Comparison of ENCODE assay signal across 12 mouse cellular contexts in genomic region chr4:143259718-143260349, GRCm38 (mm10). TPM values are rescaled to one million over a fixed set of nuclear protein-coding genes. Genes with fewer than 3 reads are reported as not detected.
DNase-seq lines count a peak whose midpoint lies in the region; ATAC-seq and TF ChIP-seq lines count a peak whose summit lies in the region.
"Had no signal": no experiment of that assay in that cellular context is flagged by ENCODE, and none has a peak within 500 bp of the region (broad histone marks: within the 10 kb centered on the region; RNA-seq: fewer than 3 reads in every experiment).

No protein-coding gene starts in this region.

- no peak overlapping the region for H3K4me2 ChIP-seq in intestine, embryonic 14.5 days (ENCODE audit: low read length)
- H3K4me2 ChIP-seq in intestine, postnatal 0 days (replicated peaks; ENCODE audit: low read depth): no peak overlapping the region
- no peak overlapping the region for H3K4me2 ChIP-seq in hindbrain, embryonic 14.5 days (replicated peaks)
- H3K4me2 ChIP-seq in midbrain, embryonic 16.5 days (ENCODE audit: low read length): no peak overlapping the region
- H3K4me2 ChIP-seq: heart, embryonic 15.5 days had no signal

- H3K4me3 ChIP-seq in intestine, embryonic 14.5 days (ENCODE audit: low read depth, low read length): no peak overlapping the region
- no peak overlapping the region for H3K4me3 ChIP-seq in intestine, postnatal 0 days (ENCODE audit: low read depth, low read length)
- H3K4me3 ChIP-seq in hindbrain, embryonic 14.5 days (replicated peaks; ENCODE audit: low read length): no peak overlapping the region
- no peak overlapping the region for H3K4me3 ChIP-seq in midbrain, embryonic 16.5 days (ENCODE audit: low read depth, low read length)
- H3K4me3 ChIP-seq: heart, embryonic 15.5 days; limb, embryonic 15.5 days had no signal

- H3K36me3 ChIP-seq in intestine, embryonic 14.5 days (ENCODE audit: control insufficient read depth, insufficient read depth, low read length): no peaks in the 10 kb centered on the region
- H3K36me3 ChIP-seq in intestine, postnatal 0 days (ENCODE audit: control insufficient read depth, insufficient read depth): no peaks in the 10 kb centered on the region
- H3K36me3 ChIP-seq in hindbrain, embryonic 14.5 days (replicated peaks; ENCODE audit: control insufficient read depth, insufficient read depth): no peaks in the 10 kb centered on the region
- no peaks in the 10 kb centered on the region for H3K36me3 ChIP-seq in midbrain, embryonic 16.5 days (ENCODE audit: control insufficient read depth, insufficient read depth, low read length)
- H3K36me3 ChIP-seq: heart, embryonic 15.5 days; limb, embryonic 15.5 days had no signal

- H3K9ac ChIP-seq in intestine, embryonic 14.5 days (ENCODE audit: low read length): no peak overlapping the region
- H3K9ac ChIP-seq in intestine, postnatal 0 days (ENCODE audit: low read depth, low read length): no peak overlapping the region
- no peak overlapping the region for H3K9ac ChIP-seq in hindbrain, embryonic 14.5 days
- no peak overlapping the region for H3K9ac ChIP-seq in midbrain, embryonic 16.5 days (ENCODE audit: low read depth, low read length)
- H3K9ac ChIP-seq: heart, embryonic 15.5 days; limb, embryonic 15.5 days had no signal

- H3K4me1 ChIP-seq in intestine, embryonic 14.5 days (replicated peaks; ENCODE audit: control insufficient read depth, insufficient read depth, low read length): peaks cover 5% of the 10 kb centered on the region; the same call in 1 of the 2 replicates
- H3K4me1 ChIP-seq in intestine, postnatal 0 days (replicated peaks; ENCODE audit: control insufficient read depth, insufficient read depth, low read length): no peaks in the 10 kb centered on the region
- peaks cover 4% of the 10 kb centered on the region; the same call in 1 of the 2 replicates for H3K4me1 ChIP-seq in hindbrain, embryonic 14.5 days (replicated peaks; ENCODE audit: control insufficient read depth, insufficient read depth, low read length)
- H3K4me1 ChIP-seq in midbrain, embryonic 16.5 days (ENCODE audit: control insufficient read depth, insufficient read depth, low read length): peaks cover 2% of the 10 kb centered on the region; the same call in 1 of the 2 replicates

- no peak for DNase-seq in intestine, embryonic 14.5 days (ENCODE audit: low spot score)
- peak; percentile 49 for DNase-seq in brain, adult 2 months (ENCODE audit: low read depth, low spot score)
- DNase-seq in hindbrain, embryonic 14.5 days (ENCODE audit: low spot score): peak; percentile 46
- no peak for DNase-seq in Muller cell, postnatal 12 days (ENCODE audit: inconsistent ontology term)
- DNase-seq in cerebellum, adult 9-11 months: no peak
- DNase-seq in heart, adult 18-20 months: no peak
- DNase-seq: cerebellum, adult 11 months had no signal

- TF ChIP-seq CTCF in intestine, postnatal 0 days (IDR thresholded peaks at IDR 0.05; ENCODE audit: low read depth): no peak

- WGBS in intestine, embryonic 14.5 days: 29% methylated on average over 7 of the region's 8 CpGs
- WGBS in intestine, postnatal 0 days: 32% methylated on average over 6 of the region's 8 CpGs
- 48% methylated on average over 7 of the region's 8 CpGs for WGBS in hindbrain, embryonic 14.5 days
- 56% methylated on average over 7 of the region's 8 CpGs for WGBS in midbrain, embryonic 16.5 days

- ATAC-seq in intestine, embryonic 14.5 days (replicated peaks; ENCODE audit: low FRiP score, low TSS enrichment, low read depth): peak; percentile 51; the same call in 1 of the 2 replicates
- no peak for ATAC-seq in intestine, postnatal 0 days
- ATAC-seq in hindbrain, embryonic 14.5 days (ENCODE audit: low FRiP score): 0 out of 2 replicates have a peak, but pooled peaks have one; percentile 41
- peak; percentile 63 for ATAC-seq in midbrain, embryonic 16.5 days

- H3K27ac ChIP-seq in intestine, embryonic 14.5 days (ENCODE audit: low read depth): no peak overlapping the region
- H3K27ac ChIP-seq in intestine, postnatal 0 days (ENCODE audit: low read depth, low read length): no peak overlapping the region
- H3K27ac ChIP-seq in hindbrain, embryonic 14.5 days: no peak overlapping the region
- H3K27ac ChIP-seq in midbrain, embryonic 16.5 days (ENCODE audit: low read length): no peak overlapping the region
- H3K27ac ChIP-seq: heart, embryonic 15.5 days; limb, embryonic 15.5 days had no signal

- no peaks in the 10 kb centered on the region for H3K9me3 ChIP-seq in intestine, embryonic 14.5 days (ENCODE audit: control insufficient read depth, low read length)
- H3K9me3 ChIP-seq in intestine, postnatal 0 days (ENCODE audit: control insufficient read depth): no peaks in the 10 kb centered on the region
- no peaks in the 10 kb centered on the region for H3K9me3 ChIP-seq in hindbrain, embryonic 14.5 days (ENCODE audit: control insufficient read depth, low read length)
- H3K9me3 ChIP-seq in midbrain, embryonic 16.5 days (replicated peaks; ENCODE audit: control insufficient read depth, low read length, poor library complexity, severe bottlenecking): no peaks in the 10 kb centered on the region
- H3K9me3 ChIP-seq: heart, embryonic 15.5 days; limb, embryonic 15.5 days had no signal

- no peaks in the 10 kb centered on the region for H3K27me3 ChIP-seq in intestine, embryonic 14.5 days (replicated peaks; ENCODE audit: control insufficient read depth, insufficient read depth, low read length)
- H3K27me3 ChIP-seq in intestine, postnatal 0 days (replicated peaks; ENCODE audit: control insufficient read depth, insufficient read depth, low read length): no peaks in the 10 kb centered on the region
- H3K27me3 ChIP-seq in hindbrain, embryonic 14.5 days (ENCODE audit: control insufficient read depth, insufficient read depth, low read length): no peaks in the 10 kb centered on the region
- no peaks in the 10 kb centered on the region for H3K27me3 ChIP-seq in midbrain, embryonic 16.5 days (ENCODE audit: control insufficient read depth, insufficient read depth, low read depth, low read length)
- H3K27me3 ChIP-seq: heart, embryonic 15.5 days; limb, embryonic 15.5 days had no signal

RNA-seq across cellular contexts. Expression of gene Pdpn, which starts 39.5 kb away (rescaled TPM):
- polyA plus RNA-seq in intestine, embryonic 14.5 days (2014; fragmentation: Nextera tagmentation; extraction: Ambion mirVana): 36.3 and 37.6 TPM in 2 replicates
- 18.1 and 18.5 TPM in 2 replicates for polyA plus RNA-seq in intestine, postnatal 0 days (2015; fragmentation: Nextera tagmentation; extraction: Ambion mirVana)
- 56.6 and 59.6 TPM in 2 replicates for polyA plus RNA-seq in hindbrain, embryonic 14.5 days (2014; fragmentation: Nextera tagmentation; extraction: Ambion mirVana)
- polyA plus RNA-seq in midbrain, embryonic 16.5 days (2015; fragmentation: Nextera tagmentation; extraction: Ambion mirVana): 36.1 and 40.2 TPM in 2 replicates
- 1 to 10 TPM; 4.5 to 7.9 TPM for total RNA-seq in heart, adult 18-20 months (2021)
- total RNA-seq: neutrophil, adult 5-6 weeks had no signal

RNA-seq across cellular contexts. Expression of gene Prdm2, which starts 47.0 kb away (rescaled TPM):
- polyA plus RNA-seq in intestine, embryonic 14.5 days (2014; fragmentation: Nextera tagmentation; extraction: Ambion mirVana): 12.4 and 12.5 TPM in 2 replicates
- polyA plus RNA-seq in intestine, postnatal 0 days (2015; fragmentation: Nextera tagmentation; extraction: Ambion mirVana): 4.0 and 4.6 TPM in 2 replicates
- polyA plus RNA-seq in hindbrain, embryonic 14.5 days (2014; fragmentation: Nextera tagmentation; extraction: Ambion mirVana): 15.3 and 16.1 TPM in 2 replicates
- polyA plus RNA-seq in midbrain, embryonic 16.5 days (2015; fragmentation: Nextera tagmentation; extraction: Ambion mirVana): 13.4 and 16.0 TPM in 2 replicates
- 10 to 100 TPM; 20.8 to 22.7 TPM for total RNA-seq in heart, adult 18-20 months (2021)

Comparison
In these comparisons a context has a peak if more than half of its experiments do, and no peak if none do; other contexts are left out.
1. DNase-seq: peak in brain, adult 2 months (single experiment) and hindbrain, embryonic 14.5 days (single experiment); none in intestine, embryonic 14.5 days (single experiment), Muller cell, postnatal 12 days (single experiment), cerebellum, adult 9-11 months (single experiment) and heart, adult 18-20 months (0 of 2).